Mouse (Mus musculus) testis, adult 2 months (tissue): ENCODE results near the gene Fmo6. TPM values are rescaled to one million over a fixed set of nuclear protein-coding genes. Genes with fewer than 3 reads are reported as not detected.

Source experiments
- H3K27ac ChIP-seq: fragments of 200-500 bp; 2 replicates; pipeline ENCODE4 v1.5.1; 2012; ENCODE audit warnings: low read depth, low read length; ENCODE audit not compliant: control insufficient read depth, insufficient read depth
- H3K27me3 ChIP-seq: fragments of 200-500 bp; 2 replicates; pipeline ENCODE4 v1.6.1; 2012; ENCODE audit warnings: mild to moderate bottlenecking, low read length, moderate library complexity; ENCODE audit not compliant: control insufficient read depth, insufficient read depth
- H3K36me3 ChIP-seq: fragments of 200-500 bp; 2 replicates; pipeline ENCODE4 v1.6.1; 2012; ENCODE audit warnings: mild to moderate bottlenecking, low read length; ENCODE audit not compliant: control insufficient read depth, insufficient read depth
- H3K4me1 ChIP-seq: fragments of 200-500 bp; 2 replicates; pipeline ENCODE4 v1.6.1; 2012; ENCODE audit warnings: low read length; ENCODE audit not compliant: control insufficient read depth, insufficient read depth
- H3K4me3 ChIP-seq: fragments of 200-500 bp; 2 replicates; pipeline ENCODE4 v1.5.1; 2012; ENCODE audit warnings: low read depth, mild to moderate bottlenecking, low read length, moderate library complexity, mixed read lengths; ENCODE audit not compliant: control insufficient read depth
- CTCF ChIP-seq: fragments of 200-500 bp; IDR thresholded peaks from 2 replicates; pipeline ENCODE4 v1.5.1; 2012; ENCODE audit warnings: low read depth, mild to moderate bottlenecking, inconsistent platforms, low read length, moderate library complexity; ENCODE audit not compliant: control insufficient read depth, insufficient read depth, insufficient replicate concordance
- POLR2A ChIP-seq: fragments of 200-500 bp; IDR thresholded peaks from 2 replicates; pipeline ENCODE4 v1.6.1; 2012; ENCODE audit warnings: low read depth, mild to moderate bottlenecking, inconsistent platforms, low read length, moderate library complexity; ENCODE audit not compliant: control insufficient read depth
- polyA plus RNA-seq: library from polyadenylated mRNA; depleted of rRNA; stranded (reverse); fragments of >200 nt; gene quantifications from 2 replicates; pipeline ENCODE4 v1.2.3, GENCODE M21; 2012; rRNA removed

The Fmo6 gene
- polyA plus RNA-seq, result 0.11 TPM in 2 replicates

- TF ChIP-seq CTCF (no peak), POLR2A (no peak)
- Histone ChIP-seq H3K27ac (no peak within 1 kb of the TSS), H3K27me3 (no peaks in the 10 kb centered on the region), H3K36me3 (no peaks in the 10 kb centered on the region), H3K4me1 (no peaks in the 10 kb centered on the region), H3K4me3 (no peak within 1 kb of the TSS)
These were observed at the start of gene Fmo6 for GRCm38 (mm10) chr1:162937415-162937814. Gene Fmo6, minus strand, starts transcription at chr1:162937515.

DNA sequence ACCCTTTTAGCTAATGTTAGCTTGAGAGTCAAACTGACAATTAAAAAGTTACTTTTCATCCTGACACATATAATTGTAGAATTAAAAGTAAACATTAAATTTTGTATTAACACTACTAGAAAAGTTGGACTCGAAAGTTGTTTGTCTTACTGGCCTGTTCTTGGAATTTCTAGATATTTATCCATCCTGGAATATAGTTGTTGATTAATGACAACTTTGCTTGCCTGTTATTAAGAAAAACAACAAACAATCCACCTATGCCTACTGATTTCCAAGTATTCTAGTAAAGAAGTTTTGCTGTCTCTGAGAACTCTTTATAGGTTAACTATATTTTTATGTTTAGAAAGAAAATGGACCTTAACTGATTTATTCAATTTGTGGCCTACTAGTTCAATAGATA, 49.5 kb upstream of the Fmo6 start:
- Histone ChIP-seq H3K27me3 (no peaks in the 10 kb centered on the region), H3K36me3 (no peaks in the 10 kb centered on the region), H3K27ac (no peak overlapping the region), H3K4me3 (no peak overlapping the region), H3K4me1 (no peaks in the 10 kb centered on the region; the same call in 1 of the 2 replicates)
- no peak for TF ChIP-seq POLR2A
- TF ChIP-seq CTCF, result no peak

DNA sequence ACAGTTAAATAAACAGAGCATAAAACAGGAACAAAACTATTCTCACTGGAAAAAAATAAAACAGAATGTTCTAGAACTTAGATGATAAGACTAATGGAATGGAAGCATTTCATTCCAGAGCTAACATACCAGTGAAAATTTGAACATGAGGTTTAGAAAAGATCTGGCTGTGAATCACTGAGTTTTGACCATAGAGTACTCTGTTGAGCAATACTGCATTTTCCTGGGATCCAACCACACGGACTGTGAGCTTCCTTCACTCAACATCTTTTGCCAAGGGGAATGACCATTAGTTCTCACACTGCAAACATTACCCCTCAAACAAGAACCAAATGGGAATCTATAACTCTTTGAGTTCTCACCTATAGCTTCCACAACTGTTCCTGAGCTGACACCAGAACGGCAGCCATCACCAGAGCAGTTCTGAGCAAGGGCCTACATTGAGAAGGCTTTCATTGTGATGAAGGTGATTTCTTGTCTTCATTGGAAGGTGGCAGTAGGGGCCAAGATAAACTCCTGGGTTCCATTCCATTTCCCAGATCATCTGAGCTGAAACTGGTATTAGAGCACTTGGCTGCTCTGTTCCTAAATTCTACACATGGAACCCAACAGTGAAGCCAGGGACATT, 48.9 kb upstream of the Fmo6 start:
- TF ChIP-seq CTCF, result no peak
- no peak for TF ChIP-seq POLR2A
- Histone ChIP-seq H3K27me3 (no peaks in the 10 kb centered on the region), H3K4me3 (no peak overlapping the region), H3K36me3 (no peaks in the 10 kb centered on the region), H3K27ac (no peak overlapping the region), H3K4me1 (no peaks in the 10 kb centered on the region; the same call in 1 of the 2 replicates)

GRCm38 (mm10) chr1:162984428-162984827, 47.1 kb upstream of the Fmo6 start, which contains the start of gene Fmo3:
Gene Fmo3, minus strand, starts transcription at chr1:162984528.
- H3K27me3 ChIP-seq, result no peaks in the 10 kb centered on the region
- no peaks in the 10 kb centered on the region; the same call in 1 of the 2 replicates for H3K4me1 ChIP-seq
- no peak within 1 kb of the TSS for H3K4me3 ChIP-seq
- no peaks in the 10 kb centered on the region for H3K36me3 ChIP-seq
- TF ChIP-seq POLR2A (no peak), CTCF (no peak)
- no peak within 1 kb of the TSS for H3K27ac ChIP-seq

DNA sequence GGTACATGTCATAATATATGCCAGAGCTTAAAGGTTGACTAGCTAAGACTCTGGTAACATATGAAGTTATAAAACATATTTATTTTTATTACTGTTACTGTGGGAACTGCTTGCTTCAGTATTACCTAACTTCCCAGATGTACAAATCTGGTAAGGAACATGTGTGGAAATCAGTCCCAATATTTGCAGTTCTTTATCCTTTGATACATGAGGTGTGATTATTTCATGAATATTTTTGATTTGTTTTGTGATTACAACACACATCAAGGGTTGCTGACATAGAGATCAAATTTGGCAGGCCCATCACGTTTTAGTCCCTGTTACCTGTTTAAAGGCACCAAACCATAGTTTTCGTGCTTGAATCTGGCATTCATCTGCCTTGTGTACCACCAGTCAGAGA, 26.2 kb upstream of the Fmo6 start:
- Histone ChIP-seq H3K27ac (no peak overlapping the region), H3K4me1 (no peaks in the 10 kb centered on the region), H3K36me3 (no peaks in the 10 kb centered on the region), H3K4me3 (no peak overlapping the region), H3K27me3 (no peaks in the 10 kb centered on the region)
- TF ChIP-seq CTCF, result no peak
- TF ChIP-seq POLR2A, result no peak

DNA sequence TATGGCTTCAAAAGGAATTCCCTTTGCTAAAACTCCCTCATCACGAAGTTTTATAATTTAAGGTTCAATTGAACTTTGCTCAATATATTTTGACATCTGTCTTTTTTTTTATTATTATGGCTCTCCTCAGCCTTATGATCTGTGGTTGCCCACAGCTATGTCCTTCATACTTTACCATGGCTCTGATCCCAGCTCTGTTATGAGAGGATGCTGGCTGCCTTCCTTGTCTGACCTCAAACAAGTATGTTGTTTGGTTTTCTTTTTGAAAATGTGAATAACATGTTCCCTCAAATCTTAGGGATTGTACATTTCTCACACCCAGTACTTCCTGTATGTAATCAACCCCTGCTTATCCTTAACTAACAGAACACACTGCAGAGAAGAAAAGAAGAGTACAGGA, 20.1 kb upstream of the Fmo6 start:
- no peaks in the 10 kb centered on the region for H3K4me1 ChIP-seq
- TF ChIP-seq CTCF, result no peak
- no peak for TF ChIP-seq POLR2A

DNA sequence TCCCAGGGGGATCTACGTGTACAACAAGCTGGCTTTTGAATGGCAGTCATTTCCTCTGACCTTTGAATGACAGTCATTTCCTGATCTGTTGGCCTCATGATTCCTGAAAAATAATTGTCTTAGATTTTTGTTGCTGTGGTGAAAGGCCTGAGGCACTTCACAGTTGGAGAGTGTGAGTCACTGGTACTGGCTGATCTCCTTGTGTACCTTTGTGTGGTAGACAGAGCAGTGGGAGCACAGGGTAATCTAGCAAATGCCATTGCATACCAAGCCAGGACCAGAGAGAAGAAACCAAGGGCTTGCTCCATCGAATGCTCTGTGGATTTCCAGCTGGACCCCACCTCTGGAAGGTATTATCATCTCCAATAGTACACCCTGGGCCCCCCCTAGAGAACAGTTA, 15.8 kb upstream of the Fmo6 start:
- Histone ChIP-seq H3K27ac (no peak overlapping the region), H3K27me3 (no peaks in the 10 kb centered on the region), H3K4me1 (no peaks in the 10 kb centered on the region), H3K36me3 (no peaks in the 10 kb centered on the region), H3K4me3 (no peak overlapping the region)
- TF ChIP-seq CTCF (no peak), POLR2A (no peak)

More for the DNA sequence above, 20.1 kb upstream of the Fmo6 start:
- no peaks in the 10 kb centered on the region for H3K27me3 ChIP-seq
- no peak overlapping the region for H3K4me3 ChIP-seq
- H3K36me3 ChIP-seq, result no peaks in the 10 kb centered on the region
- no peak overlapping the region for H3K27ac ChIP-seq

DNA sequence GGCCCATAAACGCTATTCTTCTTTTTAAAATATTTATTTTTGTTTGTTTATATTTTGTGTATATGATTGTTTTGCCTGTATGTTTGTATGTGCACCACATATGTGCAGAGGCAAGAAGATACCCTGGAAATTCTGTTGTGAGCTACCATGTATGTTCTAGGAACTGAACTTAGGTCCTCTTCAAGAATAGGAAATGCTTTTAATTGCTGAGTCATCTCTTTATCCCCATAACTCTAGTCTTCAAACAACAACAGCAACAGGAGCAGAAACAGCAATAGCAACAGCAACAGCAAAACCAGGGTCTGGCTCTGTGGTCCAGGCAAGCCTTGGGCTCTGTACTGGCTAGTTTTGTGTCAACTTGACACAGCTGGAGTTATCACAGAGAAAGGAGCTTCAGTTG, 12.4 kb upstream of the Fmo6 start:
- Histone ChIP-seq H3K4me3 (no peak overlapping the region), H3K27ac (no peak overlapping the region), H3K27me3 (no peaks in the 10 kb centered on the region), H3K4me1 (no peaks in the 10 kb centered on the region), H3K36me3 (no peaks in the 10 kb centered on the region)
- no peak for TF ChIP-seq CTCF
- no peak for TF ChIP-seq POLR2A

GRCm38 (mm10) chr1:162947934-162948333, 10.6 kb upstream of the Fmo6 start:
- no peak overlapping the region for H3K27ac ChIP-seq
- H3K4me1 ChIP-seq, result no peaks in the 10 kb centered on the region
- no peaks in the 10 kb centered on the region for H3K27me3 ChIP-seq
- H3K4me3 ChIP-seq, result no peak overlapping the region
- no peaks in the 10 kb centered on the region for H3K36me3 ChIP-seq
- TF ChIP-seq POLR2A (no peak), CTCF (no peak)
